Mouse (Mus musculus) heart, postnatal 14 days (tissue): Measurements from ENCODE around the gene Adgre5. TPM values are rescaled to one million over a fixed set of nuclear protein-coding genes. Genes with fewer than 3 reads are reported as not detected.

Source experiments
- DNase-seq, 2 experiments: peaks; one replicate each; pipeline ENCODE4 v3.0.0; 2021 to 2022
- intact Hi-C: fragments of 180-260 bp; cut with DNase I; formaldehyde crosslinking; loops from one replicate; pipeline ENCODE4 v1.15.1; 2025
- microRNA-seq, 2 experiments: library from miRNA; unstranded; fragments of <30 nt; microRNA quantifications; one replicate each; pipeline ENCODE4 v1.2.0; 2021 to 2022
- total RNA-seq, 2 experiments: library from RNA; stranded (reverse); gene quantifications; 2 replicates each; pipeline ENCODE4 v1.2.3; 2021

The Adgre5 gene
- total RNA-seq, 2 experiments from 2014 or later, result 56.7 to 59.2 TPM

- peak; percentile 51 to 56 for DNase-seq
- intact Hi-C loops, result loop anchor here (2.0 to 5.0 kb wide), 2 partner anchors 17 to 35 kb away; partner anchors contain the start of gene Ddx39
Measured at GRCm38 (mm10) chr8:83697374-83698220, 43.5 kb downstream of the Adgre5 start.

- peak; percentile 31 to 35 for DNase-seq
- intact Hi-C loops, result loop anchor here (5.0 kb wide), 1 partner anchor 33 kb away; no protein-coding TSS in a partner anchor
Measured at GRCm38 (mm10) chr8:83695351-83696106, 45.6 kb downstream of the Adgre5 start.

GRCm38 (mm10) chr8:83694369-83695160, 46.6 kb downstream of the Adgre5 start:
- no peak for DNase-seq
- intact Hi-C loops, result loop anchor here (5.0 kb wide), 1 partner anchor 32 kb away; no protein-coding TSS in a partner anchor

GRCm38 (mm10) chr8:83693609-83694236, 47.4 kb downstream of the Adgre5 start:
- DNase-seq, result peak in 1 of 2 experiments; percentile 28
- intact Hi-C loops, result no loop called here

DNA sequence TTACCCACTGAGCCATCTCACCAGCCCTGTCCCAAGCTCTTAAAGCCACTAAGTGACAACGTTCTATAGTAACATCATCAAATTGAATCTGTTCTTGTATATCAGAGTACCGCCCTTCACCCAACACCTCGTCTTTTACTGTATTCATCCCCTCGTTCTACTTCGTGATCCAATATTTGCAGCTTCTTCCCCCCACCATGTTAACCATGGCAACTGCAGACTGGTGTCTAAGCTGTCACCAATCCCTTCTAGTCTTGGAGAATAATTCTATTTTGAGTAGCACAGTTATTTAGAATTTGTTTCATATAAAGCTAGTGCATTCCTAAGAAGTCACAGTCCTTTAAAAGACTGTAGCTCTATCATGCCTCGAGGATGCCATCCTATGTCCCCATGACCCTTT, 51.9 kb downstream of the Adgre5 start:
- intact Hi-C loops, result no loop called here
- DNase-seq, result no peak

DNA sequence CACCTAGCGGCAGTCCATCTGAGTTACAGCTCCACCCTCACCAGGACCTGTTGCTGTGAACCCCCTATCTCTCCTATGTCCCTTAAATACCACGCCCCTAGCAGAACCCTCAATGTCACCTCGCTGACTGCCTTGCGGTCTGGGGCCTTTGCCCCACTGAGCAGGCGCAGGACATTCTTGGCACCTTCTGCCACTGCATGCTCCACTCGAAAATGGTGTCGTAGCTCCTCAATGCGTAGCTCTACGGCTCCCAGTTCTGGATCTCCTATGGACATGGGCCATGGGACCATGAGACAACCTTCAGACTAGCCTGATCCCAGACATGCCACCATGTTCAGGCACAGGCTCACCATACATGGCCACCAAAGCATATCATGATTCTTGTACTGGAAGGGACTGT, 56.6 kb downstream of the Adgre5 start:
- DNase-seq, result no peak
- intact Hi-C loops, result no loop called here

DNA sequence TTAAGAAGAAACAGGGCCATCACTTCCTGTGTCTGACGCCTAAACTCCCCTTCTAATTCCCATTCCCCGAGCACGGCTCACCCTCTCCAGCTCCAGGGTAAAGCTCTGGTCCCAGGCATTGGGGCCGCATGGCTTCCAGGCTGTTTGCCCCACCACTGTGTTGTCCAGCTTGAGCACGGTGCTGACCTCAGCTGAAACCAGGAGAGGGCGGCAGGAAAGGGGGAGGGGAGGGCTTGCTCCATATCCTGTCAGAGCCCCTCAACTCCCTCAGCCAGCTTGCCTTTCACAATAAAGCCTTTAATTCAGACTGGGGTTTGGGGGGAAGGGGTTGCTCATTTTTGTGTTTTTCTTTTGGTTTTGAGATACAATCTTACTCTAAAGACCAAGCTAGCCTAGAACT, 60.0 kb downstream of the Adgre5 start:
- intact Hi-C loops, result no loop called here
- no peak for DNase-seq

- no peak for DNase-seq
- intact Hi-C loops, result no loop called here
Measured at GRCm38 (mm10) chr8:83680603-83681002, 60.5 kb downstream of the Adgre5 start.

DNA sequence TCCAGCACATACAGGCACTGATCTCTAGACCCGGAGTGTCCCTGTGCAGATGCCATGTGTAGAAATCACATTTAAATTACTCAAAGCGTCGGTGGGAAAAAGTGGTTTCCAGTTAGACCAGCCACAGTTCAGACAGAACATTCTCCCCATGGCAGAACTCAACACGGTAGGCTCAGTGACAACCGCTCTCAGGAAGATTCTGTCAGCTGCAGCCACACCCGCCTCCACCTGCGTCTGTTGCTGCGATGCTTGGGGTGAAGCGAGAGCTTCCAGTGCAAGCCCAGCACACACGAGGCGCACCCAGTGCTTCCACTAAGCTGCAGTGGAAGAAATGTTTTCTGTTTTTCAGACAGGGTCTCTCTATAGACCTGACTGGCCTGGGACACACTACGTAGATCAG, 61.3 kb downstream of the Adgre5 start:
- DNase-seq, result no peak
- intact Hi-C loops, result no loop called here

DNA sequence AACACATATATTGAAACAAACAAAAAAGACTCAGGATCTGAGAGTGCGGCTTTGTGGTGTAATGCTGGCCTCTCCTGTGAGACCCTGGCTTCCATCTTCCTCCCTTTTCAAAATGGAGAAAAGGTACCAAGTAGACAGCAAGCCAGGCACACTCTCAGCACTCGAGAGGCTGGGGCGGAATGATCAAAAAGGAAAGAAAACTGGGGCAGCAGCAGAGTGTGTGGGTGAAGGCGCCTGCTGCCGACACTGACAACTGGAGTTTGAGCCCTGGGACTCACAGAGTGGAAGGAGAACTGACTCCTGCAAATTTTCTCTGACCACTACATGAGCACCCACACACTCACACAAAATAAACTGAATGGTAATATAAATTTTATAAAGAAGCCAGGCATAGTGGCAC, 66.6 kb downstream of the Adgre5 start:
- intact Hi-C loops, result no loop called here
- no peak for DNase-seq

Small RNA genes lying within 50 kb of the gene (microRNA-seq; reads per million reads assigned to microRNA genes)
- 0 to 0.27 reads per million in 2 experiments for gene Mir1668

Other genes starting within 250 kb of the Adgre5 start
- not detected for gene Olfr370, start 205.5 kb downstream of the Adgre5 start, total RNA-seq
- gene Ndufb7, start 174.7 kb downstream of the Adgre5 start, total RNA-seq, result 100 to 1,000 TPM; 675 to 683 TPM
- 100 to 1,000 TPM; 184 to 210 TPM for gene Tecr, start 133.4 kb downstream of the Adgre5 start, total RNA-seq
- gene Dnajb1, start 133.1 kb downstream of the Adgre5 start, total RNA-seq, result 10 to 100 TPM; 13.9 to 18.2 TPM
- gene Gipc1, start 88.6 kb downstream of the Adgre5 start, total RNA-seq, result 10 to 100 TPM; 34.1 to 34.6 TPM
- gene Ptger1, start 74.6 kb downstream of the Adgre5 start, total RNA-seq, result under 1 TPM; 0.44 to 0.53 TPM
- gene Pkn1, start 42.1 kb downstream of the Adgre5 start, total RNA-seq, result 10 to 100 TPM; 60.5 to 61.1 TPM
- gene Ddx39, start 26.1 kb downstream of the Adgre5 start, total RNA-seq, result 10 to 100 TPM; 24.1 to 26.0 TPM
- 10 to 100 TPM; 21.1 to 21.6 TPM for gene Adgrl1, start 158.8 kb upstream of the Adgre5 start, total RNA-seq
- under 1 TPM; 0.22 to 0.91 TPM for gene Gm10644, start 213.9 kb upstream of the Adgre5 start, total RNA-seq
- 1 to 10 TPM; 2.8 to 4.4 TPM for gene Asf1b, start 214.2 kb upstream of the Adgre5 start, total RNA-seq
- gene Prkaca, start 231.7 kb upstream of the Adgre5 start, total RNA-seq, result 100 to 1,000 TPM; 386 to 395 TPM